Mouse (Mus musculus) embryonic fibroblast, embryonic 13.5 days (primary cell): Measurements from ENCODE around the gene Dnah2. TPM values are rescaled to one million over a fixed set of nuclear protein-coding genes. Genes with fewer than 3 reads are reported as not detected.

Experiments
- H3K27ac ChIP-seq: 2 replicates; pipeline ENCODE4 v1.5.1; 2012; ENCODE audit warnings: low read length, control low read depth, inconsistent platforms; ENCODE audit not compliant: insufficient read depth
- H3K4me1 ChIP-seq: 2 replicates; pipeline ENCODE4 v1.6.1; 2011; ENCODE audit warnings: low read length; ENCODE audit not compliant: control insufficient read depth, insufficient read depth
- H3K4me3 ChIP-seq: 2 replicates; pipeline ENCODE4 v1.5.1; 2011; ENCODE audit warnings: mild to moderate bottlenecking, control low read depth, low read length; ENCODE audit not compliant: insufficient read depth
- CTCF ChIP-seq: IDR thresholded peaks from 2 replicates; pipeline ENCODE4 v1.5.1; 2011; ENCODE audit warnings: mild to moderate bottlenecking, control low read depth, low read length, moderate library complexity, borderline replicate concordance; ENCODE audit not compliant: insufficient read depth
- POLR2A ChIP-seq: IDR thresholded peaks from 2 replicates; pipeline ENCODE4 v1.6.1; 2011; ENCODE audit warnings: low read depth, mild to moderate bottlenecking, control low read depth, low read length, moderate library complexity
- polyA plus RNA-seq: library from polyadenylated mRNA; stranded (reverse); fragments of >200 nt; gene quantifications from 2 replicates; pipeline ENCODE4 v1.2.4, GENCODE M21; 2011; ENCODE audit warnings: low read depth; ENCODE audit not compliant: missing spikeins, insufficient read length

The Dnah2 gene
- polyA plus RNA-seq, 1 experiment = 0.21 TPM

- Histone ChIP-seq H3K27ac (peak overlapping the region; percentile 72), H3K4me3 (peak overlapping the region; percentile 21), H3K4me1 (peaks cover 9% of the 10 kb centered on the region)
- TF ChIP-seq POLR2A (no peak), CTCF (no peak)
Measured at GRCm38 (mm10) chr11:69416921-69417448, 131.9 kb downstream of the Dnah2 start.

- Histone ChIP-seq H3K4me3 (0 out of 2 replicates have a peak overlapping the region, but pooled peaks have one; percentile 10), H3K27ac (peak overlapping the region; percentile 72), H3K4me1 (peaks cover 12% of the 10 kb centered on the region)
- TF ChIP-seq POLR2A (no peak), CTCF (no peak)
Measured at GRCm38 (mm10) chr11:69416509-69416908, 132.4 kb downstream of the Dnah2 start.

GRCm38 (mm10) chr11:69415668-69416451 is 133.1 kb downstream of the Dnah2 start:
- peak overlapping the region; percentile 78 for H3K4me3 ChIP-seq
- H3K27ac ChIP-seq = peak overlapping the region; percentile 96
- TF ChIP-seq POLR2A (peak; percentile 29), CTCF (no peak)
- peaks cover 12% of the 10 kb centered on the region for H3K4me1 ChIP-seq

GRCm38 (mm10) chr11:69415327-69415667 is 133.6 kb downstream of the Dnah2 start:
- TF ChIP-seq CTCF (no peak), POLR2A (no peak; the same call in 1 of the 2 replicates)
- Histone ChIP-seq H3K4me1 (peaks cover 12% of the 10 kb centered on the region), H3K27ac (peak overlapping the region; percentile 96), H3K4me3 (peak overlapping the region; percentile 78)

GRCm38 (mm10) chr11:69414421-69415326 is 134.2 kb downstream of the Dnah2 start:
- H3K27ac ChIP-seq = peak overlapping the region; percentile 84
- peaks cover 12% of the 10 kb centered on the region for H3K4me1 ChIP-seq
- TF ChIP-seq CTCF (no peak), POLR2A (peak; percentile 43)
- H3K4me3 ChIP-seq = peak overlapping the region; percentile 78

- Histone ChIP-seq H3K4me1 (peaks cover 12% of the 10 kb centered on the region), H3K27ac (peak within 1 kb of the TSS; percentile 84), H3K4me3 (peak within 1 kb of the TSS; percentile 2; the same call in 1 of the 2 replicates)
- no peak for TF ChIP-seq CTCF
- TF ChIP-seq POLR2A = peak; percentile 36; the same call in 1 of the 2 replicates
Measured at GRCm38 (mm10) chr11:69413221-69414181, 135.4 kb downstream of the Dnah2 start, which contains the start of gene Kdm6b. Gene Kdm6b (minus strand): TSS chr11:69413675.

- Histone ChIP-seq H3K4me1 (peaks cover 12% of the 10 kb centered on the region), H3K27ac (peak overlapping the region; percentile 84), H3K4me3 (no peak overlapping the region)
- TF ChIP-seq POLR2A = no peak
- TF ChIP-seq CTCF = no peak
Measured at GRCm38 (mm10) chr11:69412548-69412947, 136.4 kb downstream of the Dnah2 start.

- no peak for TF ChIP-seq CTCF
- peak; percentile 36 for TF ChIP-seq POLR2A
- H3K4me1 ChIP-seq = peaks cover 12% of the 10 kb centered on the region
- peak overlapping the region; percentile 97 for H3K27ac ChIP-seq
- peak overlapping the region; percentile 87 for H3K4me3 ChIP-seq
Measured at GRCm38 (mm10) chr11:69411538-69412203, 137.2 kb downstream of the Dnah2 start.
